Mouse (Mus musculus): ENCODE measurements around the gene Zfp710. TPM values are rescaled to one million over a fixed set of nuclear protein-coding genes. Genes with fewer than 3 reads are reported as not detected.

Zfp710 gene
- total RNA-seq, 1 experiment, result 39.8 TPM

GRCm38 (mm10) chr7:80026990-80027635, 2.5 kb downstream of the Zfp710 start:
- H3K27ac ChIP-seq (ENCODE audit: insufficient read depth, low read depth, low read length, poor library complexity, severe bottlenecking), result peak overlapping the region; percentile 42
- H3K9me3 ChIP-seq (ENCODE audit: control insufficient read depth, insufficient read depth, low read depth, low read length), result no peaks in the 10 kb centered on the region
- in situ Hi-C loops (cut with MboI; ENCODE audit: low sequenced_read_pairs in 2 of 2, unreplicated experiment in 2 of 2), result no loop called here
- DNase-seq (ENCODE audit: low read depth, low spot score), result no peak
- TF ChIP-seq ZNF384 (IDR thresholded peaks at IDR 0.05; ENCODE audit: low read depth, low read length), result 0 out of 2 replicates have a peak, but pooled peaks have one; percentile 52
- TF ChIP-seq MAFK (IDR thresholded peaks at IDR 0.05; ENCODE audit: insufficient read depth, low read depth, low read length), result no peak
- no peak for TF ChIP-seq CHD2 (IDR thresholded peaks at IDR 0.05; ENCODE audit: low read depth, low read length)
- H3K4me3 ChIP-seq (ENCODE audit: insufficient read depth in 1 of 2, low read depth in 1 of 2, low read length in 2 of 2, poor library complexity in 1 of 2, severe bottlenecking in 1 of 2), result peak overlapping the region; percentile 80 to 81
- peak overlapping the region; percentile 80 for H3K9ac ChIP-seq (ENCODE audit: insufficient read depth, low read depth, low read length, poor library complexity, severe bottlenecking)
- peaks cover 8% of the 10 kb centered on the region; the same call in 1 of the 2 replicates for H3K36me3 ChIP-seq (ENCODE audit: control insufficient read depth, insufficient read depth, low read length, poor library complexity, severe bottlenecking)
- H3K4me1 ChIP-seq (ENCODE audit: control insufficient read depth in 2 of 2, insufficient read depth in 2 of 2, low read length in 2 of 2, poor library complexity in 1 of 2), result peaks cover 10 to 22% of the 10 kb centered on the region in 2 experiments

DNA sequence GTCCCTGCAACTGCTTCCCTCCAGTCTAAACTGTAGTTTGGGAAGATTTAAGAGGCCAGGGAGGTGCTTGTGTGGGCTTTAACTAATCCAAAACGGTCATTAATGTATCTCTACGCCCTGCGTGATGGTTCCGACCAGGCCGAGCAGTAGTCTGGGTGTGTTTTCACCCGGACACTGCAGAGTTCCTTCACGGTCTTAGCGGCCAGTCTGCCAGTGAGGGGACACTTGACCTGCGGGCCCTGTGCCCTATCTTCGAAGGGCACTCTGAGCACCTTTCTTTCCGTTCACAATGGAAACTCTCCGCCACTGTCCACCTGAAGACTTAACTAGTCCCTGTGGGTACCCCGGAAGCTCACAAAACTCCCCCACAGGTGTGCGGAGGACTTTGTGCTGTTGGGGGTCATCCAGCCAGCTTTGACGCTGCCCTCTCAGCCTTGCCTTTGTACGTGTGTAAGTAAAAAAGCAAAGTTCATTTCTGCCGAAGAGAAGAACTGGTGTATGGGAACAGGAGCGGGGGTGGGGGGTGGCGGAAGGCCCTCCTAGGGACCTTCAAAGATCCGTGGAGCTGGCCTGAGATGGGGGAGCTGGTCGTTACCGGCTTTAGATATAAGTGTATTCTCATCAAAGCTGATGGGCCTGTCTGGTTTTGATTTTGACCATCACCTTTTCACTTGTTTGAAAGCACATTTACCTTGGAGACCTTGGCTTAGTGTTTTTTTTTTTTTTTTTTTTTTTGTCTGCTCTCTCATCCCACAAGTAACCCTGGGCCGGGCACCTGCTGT, 3.2 kb downstream of the Zfp710 start:
- in situ Hi-C loops (cut with MboI; ENCODE audit: low sequenced_read_pairs in 2 of 2, unreplicated experiment in 2 of 2), result no loop called here

GRCm38 (mm10) chr7:80028418-80028720, 3.8 kb downstream of the Zfp710 start:
- Histone ChIP-seq H3K9me3 (ENCODE audit: control insufficient read depth, insufficient read depth, low read depth, low read length) (no peaks in the 10 kb centered on the region), H3K36me3 (ENCODE audit: control insufficient read depth, insufficient read depth, low read length, poor library complexity, severe bottlenecking) (peaks cover 8% of the 10 kb centered on the region; the same call in 1 of the 2 replicates), H3K4me3 (ENCODE audit: insufficient read depth in 1 of 2, low read depth in 1 of 2, low read length in 2 of 2, poor library complexity in 1 of 2, severe bottlenecking in 1 of 2) (peak overlapping the region; percentile 80 to 81; a peak in 3 of 4 replicates), H3K9ac (ENCODE audit: insufficient read depth, low read depth, low read length, poor library complexity, severe bottlenecking) (peak overlapping the region; percentile 80), H3K4me1 (ENCODE audit: control insufficient read depth in 2 of 2, insufficient read depth in 2 of 2, low read length in 2 of 2, poor library complexity in 1 of 2) (peaks cover 14 to 31% of the 10 kb centered on the region in 2 experiments), H3K27ac (ENCODE audit: insufficient read depth, low read depth, low read length, poor library complexity, severe bottlenecking) (peak overlapping the region; percentile 64)
- DNase-seq (ENCODE audit: low read depth, low spot score), result no peak
- in situ Hi-C loops (cut with MboI; ENCODE audit: low sequenced_read_pairs in 2 of 2, unreplicated experiment in 2 of 2), result no loop called here
- TF ChIP-seq ZNF384 (IDR thresholded peaks at IDR 0.05; ENCODE audit: low read depth, low read length) (no peak), ZC3H11A (IDR thresholded peaks at IDR 0.05; ENCODE audit: borderline replicate concordance, low read depth, low read length) (no peak), CHD2 (IDR thresholded peaks at IDR 0.05; ENCODE audit: low read depth, low read length) (no peak), HCFC1 (IDR thresholded peaks at IDR 0.05; ENCODE audit: borderline replicate concordance, insufficient read depth, low read length) (no peak), MAFK (IDR thresholded peaks at IDR 0.05; ENCODE audit: insufficient read depth, low read depth, low read length) (no peak)

More for the DNA sequence above, 3.2 kb downstream of the Zfp710 start:
- Histone ChIP-seq H3K36me3 (ENCODE audit: control insufficient read depth, insufficient read depth, low read length, poor library complexity, severe bottlenecking) (peaks cover 8% of the 10 kb centered on the region; the same call in 1 of the 2 replicates), H3K4me3 (ENCODE audit: insufficient read depth in 1 of 2, low read depth in 1 of 2, low read length in 2 of 2, poor library complexity in 1 of 2, severe bottlenecking in 1 of 2) (peak overlapping the region; percentile 80 to 81), H3K9me3 (ENCODE audit: control insufficient read depth, insufficient read depth, low read depth, low read length) (no peaks in the 10 kb centered on the region), H3K4me1 (ENCODE audit: control insufficient read depth in 2 of 2, insufficient read depth in 2 of 2, low read length in 2 of 2, poor library complexity in 1 of 2) (peaks cover 12 to 26% of the 10 kb centered on the region in 2 experiments), H3K9ac (ENCODE audit: insufficient read depth, low read depth, low read length, poor library complexity, severe bottlenecking) (peak overlapping the region; percentile 80), H3K27ac (ENCODE audit: insufficient read depth, low read depth, low read length, poor library complexity, severe bottlenecking) (peak overlapping the region; percentile 64; the same call in 1 of the 2 replicates)
- TF ChIP-seq HCFC1 (IDR thresholded peaks at IDR 0.05; ENCODE audit: borderline replicate concordance, insufficient read depth, low read length) (no peak), ZNF384 (IDR thresholded peaks at IDR 0.05; ENCODE audit: low read depth, low read length) (peak; percentile 84)
- no peak for DNase-seq (ENCODE audit: low read depth, low spot score)

DNA sequence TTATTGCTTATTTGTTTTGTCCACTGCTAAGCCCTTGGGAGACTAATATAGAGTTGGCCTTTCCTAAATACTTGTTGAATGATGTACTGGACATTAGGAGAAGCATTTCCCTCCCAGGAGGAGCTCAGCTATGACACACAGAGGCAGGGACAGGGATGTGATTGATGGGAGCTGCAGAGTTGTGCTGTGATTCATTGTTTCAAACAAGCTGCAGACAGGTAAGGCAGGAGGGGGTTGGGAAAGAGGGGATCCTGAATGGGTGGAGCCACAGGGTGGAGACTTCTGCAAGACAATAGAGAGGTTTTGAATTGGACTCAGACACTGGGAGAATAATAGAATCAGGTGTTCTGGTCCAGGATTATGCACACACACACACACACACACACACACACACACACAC, 5.4 kb downstream of the Zfp710 start:
- TF ChIP-seq MAFK (IDR thresholded peaks at IDR 0.05; ENCODE audit: insufficient read depth, low read depth, low read length) (no peak), ZNF384 (IDR thresholded peaks at IDR 0.05; ENCODE audit: low read depth, low read length) (no peak), CHD2 (IDR thresholded peaks at IDR 0.05; ENCODE audit: low read depth, low read length) (no peak), ZC3H11A (IDR thresholded peaks at IDR 0.05; ENCODE audit: borderline replicate concordance, low read depth, low read length) (no peak), HCFC1 (IDR thresholded peaks at IDR 0.05; ENCODE audit: borderline replicate concordance, insufficient read depth, low read length) (no peak)
- Histone ChIP-seq H3K9me3 (ENCODE audit: control insufficient read depth, insufficient read depth, low read depth, low read length) (no peaks in the 10 kb centered on the region), H3K4me1 (ENCODE audit: control insufficient read depth in 2 of 2, insufficient read depth in 2 of 2, low read length in 2 of 2, poor library complexity in 1 of 2) (peaks cover 15 to 39% of the 10 kb centered on the region in 2 experiments), H3K4me3 (ENCODE audit: insufficient read depth in 1 of 2, low read depth in 1 of 2, low read length in 2 of 2, poor library complexity in 1 of 2, severe bottlenecking in 1 of 2) (peak overlapping the region in 1 of 2 experiments; percentile 28; a peak in 1 of 4 replicates), H3K27ac (ENCODE audit: insufficient read depth, low read depth, low read length, poor library complexity, severe bottlenecking) (peak overlapping the region; percentile 3; the same call in 1 of the 2 replicates), H3K9ac (ENCODE audit: insufficient read depth, low read depth, low read length, poor library complexity, severe bottlenecking) (no peak overlapping the region), H3K36me3 (ENCODE audit: control insufficient read depth, insufficient read depth, low read length, poor library complexity, severe bottlenecking) (peaks cover 8% of the 10 kb centered on the region; the same call in 1 of the 2 replicates)
- in situ Hi-C loops (cut with MboI; ENCODE audit: low sequenced_read_pairs in 2 of 2, unreplicated experiment in 2 of 2), result no loop called here
- peak; percentile 74 for DNase-seq (ENCODE audit: low read depth, low spot score)

Data from ES-E14 (cell line).